Mouse (Mus musculus) forebrain, embryonic 14.5 days (tissue): Measurements from ENCODE around the gene Trim75. TPM values are rescaled to one million over a fixed set of nuclear protein-coding genes. Genes with fewer than 3 reads are reported as not detected.

Experiments
- ATAC-seq: fragments of 200-750 bp; cut with Nextera tagmentation; 2 replicates; pipeline ENCODE4 v1.8.0; 2017; ENCODE audit warnings: mild to moderate bottlenecking, moderate library complexity
- DNase-seq: peaks from one replicate; pipeline ENCODE4 v3.0.0-alpha.2; 2015; ENCODE audit warnings: low spot score
- H3K27ac ChIP-seq: fragments of 300-500 bp; sonication (generic); 2 replicates; pipeline ENCODE4 v1.5.1; 2014; ENCODE audit warnings: low read depth, mild to moderate bottlenecking, control low read depth, low read length, moderate library complexity
- H3K27me3 ChIP-seq: fragments of 300-500 bp; sonication (generic); replicated peaks from 2 replicates; pipeline ENCODE4 v1.6.1; 2014; ENCODE audit warnings: low read length, control low read depth, mixed read lengths; ENCODE audit not compliant: control insufficient read depth, insufficient read depth
- H3K36me3 ChIP-seq: fragments of 300-500 bp; sonication (generic); 2 replicates; pipeline ENCODE4 v1.6.1; 2014; ENCODE audit warnings: low read length, control low read depth; ENCODE audit not compliant: control insufficient read depth, insufficient read depth
- H3K4me1 ChIP-seq: fragments of 300-500 bp; sonication (generic); 2 replicates; pipeline ENCODE4 v1.6.1; 2014; ENCODE audit warnings: antibody characterized with exemption, low read length, control low read depth; ENCODE audit not compliant: control insufficient read depth, insufficient read depth
- H3K4me2 ChIP-seq: fragments of 300-500 bp; sonication (generic); 2 replicates; pipeline ENCODE4 v1.6.1; 2014; ENCODE audit warnings: mild to moderate bottlenecking, control low read depth, low read length
- H3K4me3 ChIP-seq: fragments of 300-500 bp; sonication (generic); 2 replicates; pipeline ENCODE4 v1.5.1; 2014; ENCODE audit warnings: low read depth, low read length, control low read depth
- H3K9ac ChIP-seq: fragments of 300-500 bp; sonication (generic); 2 replicates; pipeline ENCODE4 v1.6.1; 2014; ENCODE audit warnings: mild to moderate bottlenecking, low read length, control low read depth, moderate library complexity
- H3K9me3 ChIP-seq: fragments of 300-500 bp; sonication (generic); replicated peaks from 2 replicates; pipeline ENCODE4 v1.6.1; 2016; ENCODE audit warnings: low read length, control low read depth, mixed read lengths; ENCODE audit not compliant: control insufficient read depth
- WGBS: fragments of 180-500 bp; shearing (Covaris S2); extraction: QIAGEN DNeasy Blood & Tissue Kit; methylation state at CpG from one replicate; pipeline ENCODE4 v1.1.7; 2014; 5-methylcytosine and 5-hydroxymethylcytosine counted together
- polyA plus RNA-seq: library from polyadenylated mRNA; unstranded; fragments of >200 nt; fragmentation: Nextera tagmentation; extraction: Ambion mirVana; gene quantifications from 2 replicates; pipeline ENCODE4 v1.2.1, GENCODE M21; 2014

The Trim75 gene
- polyA plus RNA-seq, 1 experiment from 2014 or later: 0.09 TPM

DNA sequence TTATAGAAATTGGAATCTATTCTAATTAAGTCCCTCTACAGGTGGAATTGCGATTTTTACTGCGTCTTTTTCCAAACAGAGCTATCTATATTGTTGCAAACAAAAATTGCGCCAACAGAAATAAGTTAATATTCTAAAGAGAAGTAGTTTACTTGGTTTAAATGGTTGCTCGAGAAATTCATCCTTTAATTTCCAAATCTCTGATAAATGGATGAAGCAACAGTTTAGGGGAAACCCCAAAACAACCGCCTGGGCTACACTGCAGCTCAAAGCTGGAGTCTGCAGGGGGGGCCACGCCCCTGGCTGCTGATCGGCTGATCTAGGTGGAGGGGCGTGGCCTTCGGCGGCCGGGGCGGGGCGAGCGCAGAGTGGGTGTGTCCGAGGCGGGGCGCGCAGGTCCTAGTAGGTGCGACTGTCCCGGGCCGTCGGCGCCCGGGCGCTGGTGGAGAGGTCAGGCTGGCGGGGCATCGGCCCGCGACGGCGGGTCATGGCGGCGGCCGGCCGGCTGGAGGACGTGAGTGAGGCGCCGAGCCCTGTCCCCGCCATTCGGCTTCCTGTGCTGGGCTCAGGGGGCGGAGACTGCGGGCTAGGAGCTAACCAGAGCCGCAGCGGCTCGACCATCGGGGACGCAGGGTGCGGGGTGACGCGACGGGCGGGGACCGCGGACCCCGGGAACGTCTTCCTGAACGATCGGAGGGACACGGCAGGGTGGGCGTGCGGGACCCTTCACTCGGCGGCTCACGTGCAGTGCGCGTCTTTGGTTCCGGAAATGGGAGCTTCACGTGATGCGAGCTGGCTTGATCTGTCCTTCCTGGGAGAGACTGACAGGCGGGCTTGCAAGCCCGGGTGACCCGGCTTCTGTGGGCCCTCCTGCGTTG, 40.6 kb downstream of the Trim75 start, which contains the start of gene Tmem192:
Gene Tmem192 (plus strand): TSS at position 366 of the 878 bp plus-strand sequence.
- Histone ChIP-seq H3K4me1 (no peaks in the 10 kb centered on the region), H3K27me3 (no peaks in the 10 kb centered on the region; the same call in 1 of the 2 replicates), H3K36me3 (no peaks in the 10 kb centered on the region), H3K27ac (peak within 1 kb of the TSS; percentile 65), H3K4me3 (peak within 1 kb of the TSS; percentile 81), H3K9ac (peak within 1 kb of the TSS; percentile 63), H3K9me3 (no peaks in the 10 kb centered on the region), H3K4me2 (peak within 1 kb of the TSS; percentile 63)
- WGBS: 2% methylated on average over 72 of the region's 73 CpGs
- DNase-seq (peak; percentile 90), ATAC-seq (peak; percentile 97)

- Histone ChIP-seq H3K9me3 (no peaks in the 10 kb centered on the region), H3K4me2 (peak overlapping the region; percentile 63), H3K4me1 (no peaks in the 10 kb centered on the region), H3K36me3 (no peaks in the 10 kb centered on the region), H3K4me3 (peak overlapping the region; percentile 81; the same call in 1 of the 2 replicates), H3K9ac (no peak overlapping the region), H3K27me3 (no peaks in the 10 kb centered on the region; the same call in 1 of the 2 replicates), H3K27ac (no peak overlapping the region)
- DNase-seq (no peak), ATAC-seq (no peak)
- 51% methylated on average over 8 of the region's 8 CpGs for WGBS
These were observed 41.2 kb downstream of the Trim75 start for GRCm38 (mm10) chr8:64946441-64946819.

DNA sequence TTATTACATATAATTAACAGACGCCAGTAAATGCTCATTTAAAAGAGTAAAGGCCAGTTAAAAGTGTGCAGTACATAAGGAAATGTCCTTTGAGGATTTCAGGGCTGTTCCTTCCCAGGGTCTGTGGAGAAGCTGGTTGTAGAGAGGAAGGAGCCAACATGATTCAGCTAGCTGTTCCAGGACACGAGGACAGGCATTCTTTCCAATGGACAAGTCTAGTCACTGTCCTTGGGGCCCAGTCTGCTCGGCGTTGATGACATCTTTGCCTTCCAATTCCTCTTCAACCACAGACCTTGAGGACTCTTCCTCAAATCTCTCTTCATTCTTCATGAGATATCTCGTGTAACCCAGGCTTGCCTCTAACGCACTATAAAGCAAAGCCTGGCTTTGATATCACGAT, 42.0 kb downstream of the Trim75 start:
- DNase-seq: no peak
- no peaks in the 10 kb centered on the region; the same call in 1 of the 2 replicates for H3K27me3 ChIP-seq
- WGBS: 81% methylated on average over 7 of the region's 7 CpGs
- H3K36me3 ChIP-seq: no peaks in the 10 kb centered on the region
- no peak for ATAC-seq
- H3K4me1 ChIP-seq: no peaks in the 10 kb centered on the region
- no peak overlapping the region for H3K9ac ChIP-seq
- no peak overlapping the region for H3K4me2 ChIP-seq
- H3K4me3 ChIP-seq: no peak overlapping the region
- H3K27ac ChIP-seq: no peak overlapping the region
- H3K9me3 ChIP-seq: no peaks in the 10 kb centered on the region

DNA sequence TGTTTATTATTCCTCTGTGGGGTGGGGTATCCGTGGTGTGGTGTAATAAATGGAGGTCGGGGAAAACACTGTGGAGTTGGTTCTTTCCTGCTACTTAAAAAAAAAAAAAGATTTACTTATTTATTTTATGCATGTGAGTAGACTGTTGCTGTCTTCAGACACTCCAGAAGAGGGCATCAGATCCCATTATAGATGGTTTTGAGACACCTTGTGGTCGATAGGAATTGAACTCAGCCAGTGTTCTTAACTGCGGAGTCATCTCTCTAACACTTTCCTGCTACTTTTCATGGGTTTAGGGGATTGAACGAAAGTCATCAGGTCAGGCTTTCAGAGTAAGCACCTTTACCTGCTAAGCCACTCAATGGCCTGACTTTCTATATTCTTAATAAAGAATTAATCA, 42.8 kb downstream of the Trim75 start:
- H3K27ac ChIP-seq: no peak overlapping the region
- H3K9me3 ChIP-seq: no peaks in the 10 kb centered on the region
- peak; percentile 40 for DNase-seq
- no peaks in the 10 kb centered on the region for H3K36me3 ChIP-seq
- no peak overlapping the region for H3K4me2 ChIP-seq
- WGBS: 24% methylated on average over 5 of the region's 5 CpGs
- no peak overlapping the region for H3K4me3 ChIP-seq
- H3K27me3 ChIP-seq: no peaks in the 10 kb centered on the region; the same call in 1 of the 2 replicates
- no peaks in the 10 kb centered on the region for H3K4me1 ChIP-seq
- no peak for ATAC-seq
- no peak overlapping the region for H3K9ac ChIP-seq

DNA sequence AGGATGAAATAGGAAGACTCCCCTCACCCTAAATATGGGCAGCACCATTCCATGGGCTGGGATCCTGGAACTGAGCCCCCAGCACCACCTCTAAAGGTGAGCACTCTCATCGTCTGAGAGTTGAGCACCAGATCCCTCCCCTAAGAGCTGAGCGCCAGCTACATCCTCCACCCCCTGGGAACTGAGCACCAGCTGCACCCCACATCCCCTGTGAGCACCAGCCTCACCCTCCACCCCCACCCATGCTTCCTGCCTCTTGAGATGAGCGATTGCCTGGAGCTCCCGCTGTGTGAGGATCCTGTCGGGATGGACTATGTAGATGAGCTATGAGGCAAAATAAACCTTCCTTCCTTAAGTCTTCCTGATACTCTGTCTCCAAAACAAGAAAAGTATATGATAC, 44.7 kb downstream of the Trim75 start:
- ATAC-seq (no peak), DNase-seq (no peak)
- H3K9me3 ChIP-seq: no peaks in the 10 kb centered on the region
- no peaks in the 10 kb centered on the region; the same call in 1 of the 2 replicates for H3K27me3 ChIP-seq
- no peak overlapping the region for H3K4me3 ChIP-seq
- no peaks in the 10 kb centered on the region for H3K4me1 ChIP-seq
- H3K4me2 ChIP-seq: no peak overlapping the region
- H3K27ac ChIP-seq: no peak overlapping the region
- WGBS: 23% methylated on average over 5 of the region's 5 CpGs
- no peak overlapping the region for H3K9ac ChIP-seq
- no peaks in the 10 kb centered on the region for H3K36me3 ChIP-seq

- no peaks in the 10 kb centered on the region; the same call in 1 of the 2 replicates for H3K27me3 ChIP-seq
- no peak overlapping the region for H3K4me2 ChIP-seq
- no peak overlapping the region for H3K9ac ChIP-seq
- no peak overlapping the region for H3K4me3 ChIP-seq
- H3K4me1 ChIP-seq: no peaks in the 10 kb centered on the region
- no peaks in the 10 kb centered on the region for H3K36me3 ChIP-seq
- 14% methylated on average over 9 of the region's 9 CpGs for WGBS
- H3K27ac ChIP-seq: no peak overlapping the region
- ATAC-seq (peak; percentile 74), DNase-seq (peak; percentile 89)
- H3K9me3 ChIP-seq: no peaks in the 10 kb centered on the region
These were observed 46.1 kb downstream of the Trim75 start for GRCm38 (mm10) chr8:64941495-64941894.

DNA sequence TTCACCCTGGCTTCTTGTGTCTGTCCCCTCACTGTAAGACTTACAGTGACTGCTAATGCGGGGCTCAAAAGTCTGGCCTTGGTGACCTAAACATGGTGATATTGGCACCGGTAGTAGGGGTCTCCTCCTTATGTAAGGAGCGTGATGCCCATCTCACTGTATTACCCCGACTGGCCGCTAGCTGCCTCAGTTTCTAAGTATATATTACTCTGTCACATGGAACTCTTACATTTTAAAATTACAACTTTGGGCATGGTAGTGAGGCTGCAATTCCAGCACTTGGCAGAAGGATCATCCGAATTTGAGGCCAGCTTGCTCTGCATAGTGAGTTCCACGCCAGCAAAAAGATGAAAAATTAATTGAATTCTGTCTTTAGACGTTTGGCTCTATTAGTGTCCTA, 46.6 kb downstream of the Trim75 start:
- Histone ChIP-seq H3K9ac (no peak overlapping the region), H3K4me1 (no peaks in the 10 kb centered on the region), H3K36me3 (no peaks in the 10 kb centered on the region), H3K27me3 (no peaks in the 10 kb centered on the region; the same call in 1 of the 2 replicates), H3K27ac (no peak overlapping the region), H3K9me3 (no peaks in the 10 kb centered on the region), H3K4me3 (no peak overlapping the region), H3K4me2 (no peak overlapping the region)
- ATAC-seq (peak; percentile 43), DNase-seq (no peak)
- WGBS: 79% methylated on average over 8 of the region's 8 CpGs

- H3K27ac ChIP-seq: no peak overlapping the region
- DNase-seq (no peak), ATAC-seq (no peak)
- H3K9ac ChIP-seq: no peak overlapping the region
- H3K4me1 ChIP-seq: no peaks in the 10 kb centered on the region
- H3K9me3 ChIP-seq: no peaks in the 10 kb centered on the region
- no peak overlapping the region for H3K4me2 ChIP-seq
- H3K36me3 ChIP-seq: no peaks in the 10 kb centered on the region
- whole genome bisulfite sequencing: 76% methylated on average over 3 of the region's 3 CpGs
- no peak overlapping the region for H3K4me3 ChIP-seq
- no peaks in the 10 kb centered on the region for H3K27me3 ChIP-seq
These were observed 52.6 kb downstream of the Trim75 start for GRCm38 (mm10) chr8:64934997-64935396.
